Mouse (Mus musculus): ENCODE results near the gene Fbln2. TPM values are rescaled to one million over a fixed set of nuclear protein-coding genes. Genes with fewer than 3 reads are reported as not detected.

Fbln2 gene
- polyA plus RNA-seq, 1 experiment = 70.4 TPM

DNA sequence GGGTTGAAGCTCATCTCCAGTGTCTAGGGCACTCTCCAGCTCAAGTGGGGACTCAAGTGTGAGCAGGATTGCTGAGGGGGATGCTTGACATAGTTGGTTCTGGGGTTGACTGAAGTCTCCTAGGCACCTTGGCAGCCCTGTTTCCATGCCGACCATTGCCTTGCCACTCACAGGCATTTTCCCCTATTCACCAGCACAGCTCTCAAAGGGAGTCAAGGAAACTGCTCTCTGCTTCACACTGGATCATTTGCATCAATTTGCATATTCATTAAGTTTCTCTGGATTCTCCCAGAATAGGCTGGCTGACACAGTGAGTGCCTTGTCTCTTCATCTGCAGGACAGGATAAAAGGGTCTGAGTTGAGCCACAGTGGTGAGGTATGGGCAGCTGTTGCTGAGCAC, 89.6 kb downstream of the Fbln2 start:
- TF ChIP-seq POLR2A (IDR thresholded peaks at IDR 0.05; ENCODE audit: control insufficient read depth, extremely low read depth, insufficient read depth, low read length, poor library complexity) (no peak), CTCF (IDR thresholded peaks at IDR 0.05; ENCODE audit: borderline replicate concordance, control insufficient read depth, extremely low read depth, insufficient read depth, low read length, poor library complexity) (no peak)
- no peak overlapping the region for H3K27ac ChIP-seq (ENCODE audit: control insufficient read depth, insufficient read depth, low read length)
- H3K27me3 ChIP-seq (ENCODE audit: control insufficient read depth, insufficient read depth, low read length) = no peaks in the 10 kb centered on the region
- H3K4me3 ChIP-seq (ENCODE audit: control insufficient read depth, insufficient read depth, low read length) = no peak overlapping the region
- no peak for DNase-seq
- no peaks in the 10 kb centered on the region for H3K36me3 ChIP-seq (ENCODE audit: control insufficient read depth, insufficient read depth, low read length)
- WGBS = 56% methylated on average over 1 of the region's 1 CpGs
- no peaks in the 10 kb centered on the region for H3K4me1 ChIP-seq (replicated peaks; ENCODE audit: control insufficient read depth, insufficient read depth, low read length)

GRCm38 (mm10) chr6:91302337-91302736, 90.1 kb downstream of the Fbln2 start:
- no peaks in the 10 kb centered on the region for H3K27me3 ChIP-seq (ENCODE audit: control insufficient read depth, insufficient read depth, low read length)
- WGBS = 85% methylated on average over 3 of the region's 3 CpGs
- no peaks in the 10 kb centered on the region for H3K36me3 ChIP-seq (ENCODE audit: control insufficient read depth, insufficient read depth, low read length)
- no peak for TF ChIP-seq CTCF (IDR thresholded peaks at IDR 0.05; ENCODE audit: borderline replicate concordance, control insufficient read depth, extremely low read depth, insufficient read depth, low read length, poor library complexity)
- no peak for TF ChIP-seq POLR2A (IDR thresholded peaks at IDR 0.05; ENCODE audit: control insufficient read depth, extremely low read depth, insufficient read depth, low read length, poor library complexity)
- H3K4me1 ChIP-seq (replicated peaks; ENCODE audit: control insufficient read depth, insufficient read depth, low read length) = no peaks in the 10 kb centered on the region
- no peak overlapping the region for H3K4me3 ChIP-seq (ENCODE audit: control insufficient read depth, insufficient read depth, low read length)
- no peak for DNase-seq
- no peak overlapping the region for H3K27ac ChIP-seq (ENCODE audit: control insufficient read depth, insufficient read depth, low read length)

DNA sequence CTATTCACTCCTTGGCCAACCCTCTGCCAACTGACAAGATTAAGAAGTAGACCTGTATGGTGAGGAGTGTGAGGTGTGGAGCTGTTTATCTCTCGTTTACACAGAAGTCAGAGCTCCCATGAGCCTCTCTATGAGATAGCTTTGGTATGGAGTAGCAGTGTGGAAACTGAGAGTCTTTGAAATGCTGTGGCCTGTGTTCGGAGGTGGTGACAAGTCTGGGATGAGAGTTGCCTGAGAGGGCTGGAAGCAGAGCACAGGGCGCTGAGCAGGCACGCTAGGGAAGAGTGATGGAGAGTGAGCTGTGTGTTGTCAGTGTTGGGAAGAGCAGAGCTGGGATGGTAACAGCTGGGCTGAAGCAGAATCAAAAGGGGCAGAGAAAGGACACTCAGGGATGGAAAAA, 91.9 kb downstream of the Fbln2 start:
- Histone ChIP-seq H3K27ac (ENCODE audit: control insufficient read depth, insufficient read depth, low read length) (no peak overlapping the region), H3K27me3 (ENCODE audit: control insufficient read depth, insufficient read depth, low read length) (no peaks in the 10 kb centered on the region), H3K36me3 (ENCODE audit: control insufficient read depth, insufficient read depth, low read length) (no peaks in the 10 kb centered on the region), H3K4me3 (ENCODE audit: control insufficient read depth, insufficient read depth, low read length) (no peak overlapping the region), H3K4me1 (replicated peaks; ENCODE audit: control insufficient read depth, insufficient read depth, low read length) (no peaks in the 10 kb centered on the region)
- no peak for DNase-seq
- no peak for TF ChIP-seq CTCF (IDR thresholded peaks at IDR 0.05; ENCODE audit: borderline replicate concordance, control insufficient read depth, extremely low read depth, insufficient read depth, low read length, poor library complexity)
- TF ChIP-seq POLR2A (IDR thresholded peaks at IDR 0.05; ENCODE audit: control insufficient read depth, extremely low read depth, insufficient read depth, low read length, poor library complexity) = no peak
- 78% methylated on average over 4 of the region's 4 CpGs for WGBS

DNA sequence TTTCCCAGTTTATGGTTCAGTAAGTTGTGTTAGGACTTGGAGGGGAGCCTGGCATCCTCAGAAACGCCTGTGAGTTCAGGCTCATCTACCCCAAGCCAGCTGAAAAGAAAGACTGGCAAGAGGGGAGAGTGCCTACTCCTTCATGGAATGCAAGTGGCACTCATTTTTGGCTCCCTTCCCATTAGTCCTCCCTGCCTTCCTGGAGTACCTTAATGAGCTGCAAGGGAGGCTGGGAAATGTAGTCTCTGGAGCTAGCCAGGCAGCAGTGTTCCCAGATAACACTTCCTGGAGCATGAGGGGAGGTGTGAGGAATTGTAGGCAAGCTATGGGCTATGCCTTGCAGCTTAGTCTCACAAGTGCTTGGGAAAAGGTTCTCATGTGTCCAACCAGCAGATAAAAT, 95.7 kb downstream of the Fbln2 start:
- Histone ChIP-seq H3K4me3 (ENCODE audit: control insufficient read depth, insufficient read depth, low read length) (no peak overlapping the region), H3K36me3 (ENCODE audit: control insufficient read depth, insufficient read depth, low read length) (no peaks in the 10 kb centered on the region), H3K27ac (ENCODE audit: control insufficient read depth, insufficient read depth, low read length) (no peak overlapping the region), H3K27me3 (ENCODE audit: control insufficient read depth, insufficient read depth, low read length) (no peaks in the 10 kb centered on the region), H3K4me1 (replicated peaks; ENCODE audit: control insufficient read depth, insufficient read depth, low read length) (no peaks in the 10 kb centered on the region)
- 85% methylated on average over 1 of the region's 1 CpGs for WGBS
- DNase-seq = no peak
- TF ChIP-seq POLR2A (IDR thresholded peaks at IDR 0.05; ENCODE audit: control insufficient read depth, extremely low read depth, insufficient read depth, low read length, poor library complexity) (no peak), CTCF (IDR thresholded peaks at IDR 0.05; ENCODE audit: borderline replicate concordance, control insufficient read depth, extremely low read depth, insufficient read depth, low read length, poor library complexity) (no peak)

- Histone ChIP-seq H3K27me3 (ENCODE audit: control insufficient read depth, insufficient read depth, low read length) (no peaks in the 10 kb centered on the region), H3K4me3 (ENCODE audit: control insufficient read depth, insufficient read depth, low read length) (no peak overlapping the region), H3K36me3 (ENCODE audit: control insufficient read depth, insufficient read depth, low read length) (no peaks in the 10 kb centered on the region), H3K27ac (ENCODE audit: control insufficient read depth, insufficient read depth, low read length) (no peak overlapping the region), H3K4me1 (replicated peaks; ENCODE audit: control insufficient read depth, insufficient read depth, low read length) (no peaks in the 10 kb centered on the region)
- TF ChIP-seq CTCF (IDR thresholded peaks at IDR 0.05; ENCODE audit: borderline replicate concordance, control insufficient read depth, extremely low read depth, insufficient read depth, low read length, poor library complexity) = no peak
- no peak for TF ChIP-seq POLR2A (IDR thresholded peaks at IDR 0.05; ENCODE audit: control insufficient read depth, extremely low read depth, insufficient read depth, low read length, poor library complexity)
- no peak for DNase-seq
- WGBS = 96% methylated on average over 5 of the region's 5 CpGs
These were observed 98.9 kb downstream of the Fbln2 start for GRCm38 (mm10) chr6:91311204-91311603.

DNA sequence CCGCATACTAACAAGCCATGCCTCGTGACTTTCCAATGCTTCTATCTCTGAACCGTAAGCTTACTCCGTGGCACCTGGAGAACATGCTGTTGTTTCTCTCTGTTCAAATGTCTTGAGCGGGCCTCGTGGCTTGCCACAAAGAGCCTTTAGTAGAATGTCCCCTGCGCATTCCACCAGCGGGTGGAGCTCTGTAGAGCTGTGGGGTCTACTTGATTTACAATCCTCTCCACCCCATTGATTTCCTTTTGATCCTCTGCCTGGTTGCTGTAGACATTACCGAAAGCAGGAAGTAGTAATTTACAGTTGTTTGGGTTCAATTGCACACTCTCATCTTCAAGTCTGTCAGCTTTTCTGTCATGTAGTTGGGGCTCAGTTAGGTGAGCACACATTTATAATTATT, 100.2 kb downstream of the Fbln2 start:
- Histone ChIP-seq H3K36me3 (ENCODE audit: control insufficient read depth, insufficient read depth, low read length) (no peaks in the 10 kb centered on the region), H3K27ac (ENCODE audit: control insufficient read depth, insufficient read depth, low read length) (no peak overlapping the region), H3K27me3 (ENCODE audit: control insufficient read depth, insufficient read depth, low read length) (no peaks in the 10 kb centered on the region), H3K4me1 (replicated peaks; ENCODE audit: control insufficient read depth, insufficient read depth, low read length) (no peaks in the 10 kb centered on the region), H3K4me3 (ENCODE audit: control insufficient read depth, insufficient read depth, low read length) (no peak overlapping the region)
- WGBS = 55% methylated on average over 9 of the region's 9 CpGs
- DNase-seq = no peak
- TF ChIP-seq POLR2A (IDR thresholded peaks at IDR 0.05; ENCODE audit: control insufficient read depth, extremely low read depth, insufficient read depth, low read length, poor library complexity) = no peak

Other genes with a start within 250 kb of the Fbln2 start
- gene Iqsec1, start 223.8 kb upstream of the Fbln2 start, polyA plus RNA-seq (2012; rRNA removed) = 124 and 178 TPM in 2 replicates
- gene Nup210, start 95.6 kb upstream of the Fbln2 start, polyA plus RNA-seq (2012; rRNA removed) = 219 and 378 TPM in 2 replicates
- gene Hdac11, start 55.8 kb upstream of the Fbln2 start, polyA plus RNA-seq (2012; rRNA removed) = 10.8 and 16.6 TPM in 2 replicates
- gene Wnt7a, start 198.9 kb downstream of the Fbln2 start, polyA plus RNA-seq (2012; rRNA removed) = 0.04 and 0.13 TPM in 2 replicates

Data from thymus, adult 2 months (tissue).